Mouse (Mus musculus): Measurements from ENCODE around the gene Dspp.

Gene Dspp

DNA sequence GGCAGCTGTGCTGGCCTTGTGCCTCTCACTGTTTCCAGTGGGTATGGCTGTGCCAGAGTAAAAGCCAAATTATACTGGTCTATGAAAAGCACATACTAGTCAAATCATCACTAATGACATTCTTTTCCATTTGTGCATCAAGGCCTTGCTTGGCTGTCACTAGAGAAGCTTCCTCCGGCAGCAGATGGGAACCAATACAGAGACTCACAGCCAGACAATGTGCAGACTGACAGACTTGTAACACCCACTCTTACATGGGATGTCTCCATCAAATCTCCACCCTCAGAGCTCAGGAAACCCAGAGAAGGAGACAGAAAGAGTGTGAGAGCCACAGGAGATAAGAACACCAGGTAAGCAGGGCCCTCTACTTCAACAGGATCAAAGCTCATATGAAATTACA is 24.6 kb downstream of the Dspp start:
- no peak for DNase-seq (ENCODE audit: low read depth, low spot score)

GRCm38 (mm10) chr5:104201153-104201950 is 30.8 kb downstream of the Dspp start:
- no peak for DNase-seq (ENCODE audit: low read depth, low spot score)

- DNase-seq (ENCODE audit: low read depth, low spot score): no peak
Measured at GRCm38 (mm10) chr5:104202351-104202750, 31.8 kb downstream of the Dspp start, which contains the start of gene Dmp1. TSS of gene Dmp1 (plus strand) at chr5:104202613.

DNA sequence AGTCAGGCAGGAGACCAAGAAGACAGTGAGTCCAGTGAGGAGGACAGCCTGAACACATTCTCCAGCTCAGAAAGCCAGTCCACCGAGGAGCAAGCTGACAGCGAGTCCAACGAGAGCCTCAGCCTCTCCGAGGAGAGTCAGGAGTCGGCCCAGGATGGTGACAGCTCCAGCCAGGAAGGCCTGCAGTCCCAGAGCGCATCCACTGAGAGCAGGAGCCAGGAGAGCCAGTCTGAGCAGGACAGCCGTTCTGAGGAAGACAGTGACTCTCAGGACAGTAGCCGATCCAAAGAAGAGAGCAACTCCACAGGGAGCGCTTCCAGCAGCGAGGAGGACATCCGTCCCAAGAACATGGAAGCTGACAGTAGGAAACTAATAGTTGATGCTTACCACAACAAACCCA is 42.0 kb downstream of the Dspp start:
- no peak for DNase-seq (ENCODE audit: low read depth, low spot score)

GRCm38 (mm10) chr5:104218926-104219325 is 48.4 kb downstream of the Dspp start:
- peak; percentile 64 for DNase-seq (ENCODE audit: low read depth, low spot score)

GRCm38 (mm10) chr5:104224299-104224698 is 53.8 kb downstream of the Dspp start:
- no peak for DNase-seq (ENCODE audit: low read depth, low spot score)

GRCm38 (mm10) chr5:104224750-104225149 is 54.2 kb downstream of the Dspp start:
- DNase-seq (ENCODE audit: low read depth, low spot score): no peak

DNA sequence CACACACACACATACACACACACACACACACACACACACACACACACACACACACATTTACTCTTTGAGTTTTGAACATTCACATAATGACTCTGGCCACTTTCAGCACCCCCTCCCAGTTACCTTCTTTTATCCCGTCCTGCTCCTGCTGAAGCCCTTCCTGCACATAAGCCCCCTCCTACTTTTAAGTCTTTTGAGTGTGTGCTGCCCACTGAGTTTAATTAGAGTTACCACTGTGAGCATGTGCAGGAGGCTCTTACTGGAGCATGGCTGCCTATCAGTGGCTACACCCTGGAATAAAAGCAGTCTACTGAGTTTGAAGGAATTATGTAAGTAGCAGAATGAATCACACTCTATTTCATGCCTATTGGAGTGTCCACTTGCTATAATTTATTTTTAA is 58.0 kb downstream of the Dspp start:
- DNase-seq (ENCODE audit: low read depth, low spot score): no peak

Measured in ZHBTc4 (cell line).